Mouse (Mus musculus): ENCODE results near the gene Mxd4.

Gene Mxd4

DNA sequence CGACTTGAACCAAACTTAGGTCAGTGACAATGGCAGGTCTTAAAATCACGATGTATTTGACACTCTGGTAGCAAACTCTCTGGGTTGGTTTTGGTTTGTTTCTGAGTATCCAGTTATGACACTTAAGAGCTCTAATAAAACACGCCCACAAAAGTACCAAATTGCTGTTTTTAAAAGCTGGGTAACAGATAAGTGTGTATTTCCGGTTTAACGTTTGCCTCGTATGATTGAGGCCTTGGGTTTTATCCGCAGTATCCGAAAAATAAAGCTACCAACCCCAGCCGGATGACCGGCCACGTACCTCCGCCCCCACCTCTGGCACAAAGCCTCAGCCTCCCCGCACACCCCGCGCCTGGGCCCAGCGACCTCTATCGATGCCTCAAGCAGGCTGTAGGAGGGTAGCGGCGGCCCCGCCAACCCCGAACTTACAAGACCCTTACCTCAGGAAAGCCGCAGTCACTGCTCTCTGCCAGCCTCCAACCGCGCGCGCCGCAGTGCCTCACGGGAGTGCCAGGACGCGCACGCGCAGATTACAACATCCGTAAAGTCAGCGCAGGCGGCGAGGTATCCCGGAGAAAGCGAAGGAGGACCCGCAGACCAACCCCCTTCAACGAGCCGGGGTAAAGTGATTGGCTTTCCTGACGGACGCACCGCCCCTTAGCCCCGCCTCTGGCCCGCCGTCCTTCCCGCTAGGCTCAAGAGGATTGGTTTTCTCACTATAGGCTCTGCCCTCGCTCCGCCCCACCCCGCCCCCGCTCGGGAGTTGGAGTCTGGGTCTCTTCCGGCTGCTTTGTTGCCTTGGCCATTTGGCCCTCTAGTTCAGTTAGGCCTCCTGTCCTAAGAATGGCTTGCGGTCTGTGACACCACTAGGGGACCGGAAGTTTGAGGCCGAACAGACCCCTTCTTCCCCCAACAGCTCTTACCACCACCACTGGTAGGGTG is 18.3 kb downstream of the Mxd4 start, which contains the start of the genes Poln and Haus3:
Poln (minus strand) TSS at position 499 of the 942 bp plus-strand sequence.
Haus3 (minus strand) TSS at position 578 of the 942 bp plus-strand sequence.
- peak; percentile 98 to 99 for DNase-seq

DNA sequence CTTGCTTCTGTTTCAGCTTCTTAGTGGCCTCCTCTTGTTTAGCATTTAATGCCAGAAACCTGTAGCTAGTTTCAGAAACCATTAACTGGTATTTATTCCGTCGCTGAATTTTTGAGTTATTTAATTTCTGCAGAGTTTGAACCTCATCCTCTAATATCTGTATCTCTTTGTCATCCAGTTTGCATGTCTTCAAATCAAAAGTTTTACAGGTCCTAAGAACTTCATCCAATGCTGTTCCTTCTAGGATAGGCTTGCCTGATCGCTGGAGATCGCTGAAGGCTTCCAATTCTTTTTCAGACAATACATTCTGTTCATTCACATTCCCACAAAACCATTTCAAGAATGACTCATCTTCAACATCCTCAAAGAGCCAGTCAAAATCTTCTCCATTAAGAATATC is 19.7 kb downstream of the Mxd4 start:
- no peak for DNase-seq

DNA sequence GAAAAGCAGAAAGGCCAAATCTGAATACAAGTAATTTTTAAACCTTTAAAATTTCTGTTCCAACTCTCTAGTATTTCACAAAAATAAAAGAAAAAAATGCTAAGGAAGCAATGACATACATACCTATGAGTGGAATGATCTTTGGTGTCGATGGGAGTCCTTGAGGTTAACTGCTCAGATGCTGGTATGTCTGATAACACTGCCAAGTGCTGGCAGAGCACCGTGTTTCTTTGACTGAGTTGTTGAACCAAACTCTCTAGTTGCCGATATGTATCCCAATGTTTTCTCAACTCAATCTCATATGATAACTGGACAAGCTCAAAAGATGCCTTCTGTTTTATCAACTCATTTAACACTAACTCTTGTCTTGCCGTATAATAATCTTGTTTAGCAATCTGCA is 21.7 kb downstream of the Mxd4 start:
- no peak for DNase-seq

DNA sequence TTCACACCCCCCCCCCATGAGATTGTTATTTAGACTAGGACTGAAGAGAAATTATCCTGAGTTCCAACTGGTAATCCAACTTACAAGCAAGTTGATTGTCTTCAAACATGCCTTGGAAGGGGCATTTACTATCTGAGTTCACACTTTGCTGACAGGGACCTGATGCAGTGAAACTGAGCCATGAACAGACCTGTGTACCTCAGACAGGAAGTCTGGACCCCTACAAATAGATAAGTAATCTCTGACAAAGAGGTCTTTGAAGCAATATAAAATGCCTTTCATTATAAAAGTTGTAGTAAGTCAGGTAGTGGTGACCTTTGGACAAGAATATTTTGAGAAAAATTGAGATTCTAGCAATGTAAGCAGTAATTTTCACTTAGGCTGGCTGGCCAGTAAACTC is 39.0 kb downstream of the Mxd4 start:
- no peak for DNase-seq

DNA sequence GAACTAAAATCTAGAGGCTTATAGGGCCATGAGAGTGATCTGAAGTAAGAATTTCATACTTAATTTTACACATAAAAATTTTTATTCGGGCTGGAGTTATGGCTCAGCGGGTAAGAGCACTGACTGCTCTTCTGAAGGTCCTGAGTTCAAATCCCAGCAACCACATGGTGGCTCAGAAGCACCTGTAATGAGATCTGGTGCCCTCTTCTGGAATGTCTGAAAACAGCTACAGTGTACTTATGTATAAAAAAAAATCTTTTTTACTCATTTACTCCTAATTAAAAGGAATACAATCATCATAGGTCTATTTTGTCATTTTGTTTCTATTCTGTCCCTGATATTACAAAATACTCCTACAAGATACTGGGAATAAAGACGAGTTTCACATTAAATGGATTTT is 40.0 kb downstream of the Mxd4 start:
- DNase-seq: no peak

DNA sequence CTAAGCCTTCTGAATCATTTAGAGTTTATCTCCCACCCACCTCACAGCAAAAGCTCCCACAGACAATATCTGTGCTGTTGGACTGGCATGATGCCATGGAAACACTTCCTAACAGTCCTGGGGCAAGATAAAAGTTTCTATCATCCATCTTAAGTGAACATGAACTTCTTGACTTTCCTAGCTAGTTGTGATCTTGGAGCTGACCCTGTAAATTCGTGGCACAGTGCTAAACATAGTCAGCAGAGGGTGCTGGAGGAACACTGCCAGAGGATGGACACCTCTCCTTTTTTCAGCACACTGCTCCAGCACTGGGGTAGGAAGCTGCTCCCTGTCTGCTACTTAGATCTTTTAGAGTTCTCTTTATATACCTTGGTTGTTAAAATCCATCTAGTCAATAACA is 47.8 kb downstream of the Mxd4 start:
- peak; percentile 17 to 18 for DNase-seq

DNA sequence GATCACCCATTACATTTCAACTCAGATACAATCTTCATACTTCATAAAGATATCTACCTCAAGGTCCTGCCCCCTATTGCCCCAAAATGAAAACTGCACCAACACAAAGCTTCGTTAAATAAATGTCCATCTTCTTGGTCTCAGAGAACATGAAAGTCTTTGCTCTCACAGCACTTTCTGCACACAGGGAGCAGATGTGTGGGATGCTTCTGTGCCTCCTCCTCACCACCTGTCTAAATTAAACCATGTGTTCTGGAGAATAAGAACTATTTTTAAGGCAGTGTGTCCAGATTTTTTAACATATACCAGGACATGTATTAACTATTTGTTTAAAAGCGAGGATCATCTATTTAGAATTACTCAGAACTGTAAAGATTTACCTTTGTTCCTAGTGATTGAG is 54.8 kb downstream of the Mxd4 start:
- no peak for DNase-seq

DNA sequence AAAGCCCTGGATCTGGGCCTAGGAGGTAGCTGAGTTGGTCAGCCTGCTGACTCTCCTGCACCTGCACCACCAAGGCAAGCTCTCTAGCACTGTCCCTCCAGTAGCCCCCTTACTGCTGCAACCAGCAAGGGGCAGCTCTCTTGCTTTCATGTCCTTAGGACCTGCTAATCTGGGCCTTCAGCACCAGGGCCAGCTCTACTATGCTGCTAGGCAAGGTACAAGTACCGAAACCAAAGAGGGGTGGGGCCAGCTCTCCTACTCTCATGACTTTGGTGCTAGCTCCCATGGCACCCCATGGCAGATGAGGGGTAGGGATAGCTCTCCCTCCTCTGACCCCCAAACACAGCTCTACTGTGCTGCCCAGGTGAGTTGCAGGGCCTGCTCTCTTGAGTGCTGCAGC is 63.4 kb downstream of the Mxd4 start:
- no peak for DNase-seq
